Mouse (Mus musculus) liver, adult 2 months (tissue): Measurements from ENCODE around the gene Tsc22d3.

ENCODE experiments used
- CTCF ChIP-seq: fragments of 200-500 bp; IDR thresholded peaks from 2 replicates; pipeline ENCODE4 v1.5.1; 2011; ENCODE audit warnings: low read depth, low read length, control low read depth
- POLR2A ChIP-seq: fragments of 200-500 bp; IDR thresholded peaks from 2 replicates; pipeline ENCODE4 v1.6.1; 2011; ENCODE audit warnings: low read length, control low read depth; ENCODE audit not compliant: insufficient read depth; ENCODE audit errors: extremely low read depth

DNA sequence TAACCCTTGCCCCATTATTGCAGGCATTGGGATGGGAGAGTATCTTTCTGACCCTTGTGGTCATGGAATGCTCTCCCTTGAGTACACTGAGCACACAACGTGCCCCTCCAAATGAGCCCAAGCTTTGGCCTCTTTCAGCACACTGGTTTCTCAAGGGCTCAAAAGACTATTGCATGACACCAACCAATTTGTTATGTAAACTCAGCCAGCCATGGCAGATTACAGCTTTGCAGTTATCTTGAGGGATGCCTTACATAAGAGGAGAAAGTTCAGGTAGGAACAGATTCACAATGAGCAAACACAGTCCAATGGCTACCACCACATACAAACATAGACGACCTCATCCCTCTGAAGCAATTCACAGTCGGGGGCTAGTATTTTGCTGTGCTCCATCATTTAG is 9.3 kb downstream of the Tsc22d3 start:
- TF ChIP-seq POLR2A = no peak
- TF ChIP-seq CTCF = no peak
